Mouse (Mus musculus) cerebellum, postnatal 25 days (tissue): ENCODE data around the gene Sez6l2.
"Not testable (repeated sequence)": the region's sequence is repeated elsewhere in the genome, so short reads cannot be mapped to it uniquely, and the experiment has no call there.

ENCODE experiments used
- DNase-seq, 2 experiments: peaks; one replicate each; pipeline ENCODE4 v3.0.0; 2021; ENCODE audit warnings: mixed read lengths in 2 of 2

The Sez6l2 gene

DNA sequence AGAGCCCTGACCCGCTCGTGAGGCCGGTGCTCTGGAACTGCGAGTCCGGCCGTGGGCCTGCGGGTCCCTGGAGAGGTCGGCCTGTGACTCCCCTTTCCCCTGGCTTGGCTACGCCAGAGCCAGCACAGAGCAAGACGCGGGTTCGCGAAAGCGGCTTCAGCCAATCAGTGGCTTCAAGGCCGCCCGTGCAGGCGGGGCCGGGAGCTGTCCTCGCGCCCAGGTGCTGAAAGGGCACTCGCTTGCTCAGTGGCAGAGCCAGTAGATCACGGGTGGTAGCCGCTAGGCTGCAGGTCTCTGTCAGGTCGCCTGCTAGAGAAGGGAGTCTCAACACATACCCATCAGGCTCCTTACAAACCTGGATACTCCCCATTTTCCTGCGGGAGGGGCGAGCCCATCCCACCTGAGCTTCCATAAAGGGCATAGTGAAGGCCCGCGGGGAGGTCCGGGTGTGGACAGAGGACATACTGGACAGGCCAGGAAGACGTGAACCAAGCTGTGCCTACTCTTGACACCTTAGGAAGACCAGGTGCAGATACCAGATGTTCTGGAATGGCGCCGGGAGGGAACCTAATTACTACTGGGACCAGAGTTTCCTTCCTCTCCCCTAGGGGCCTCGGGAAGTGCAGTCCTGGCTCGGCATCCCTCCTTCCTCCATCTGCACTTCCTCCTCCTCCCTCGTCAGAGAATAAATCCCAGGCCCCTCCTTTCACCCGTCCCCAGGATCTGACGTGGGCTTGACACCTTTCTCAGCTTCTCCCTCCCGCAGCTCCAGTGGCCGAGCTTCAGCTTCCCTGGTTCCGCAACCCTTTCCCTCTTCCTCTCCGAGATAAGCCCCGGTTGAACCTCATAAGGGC, at the start of gene Sez6l2:
TSS of gene Sez6l2 (plus strand) at position 771 of the 854 bp plus-strand sequence.
- peak; percentile 94 for DNase-seq

DNA sequence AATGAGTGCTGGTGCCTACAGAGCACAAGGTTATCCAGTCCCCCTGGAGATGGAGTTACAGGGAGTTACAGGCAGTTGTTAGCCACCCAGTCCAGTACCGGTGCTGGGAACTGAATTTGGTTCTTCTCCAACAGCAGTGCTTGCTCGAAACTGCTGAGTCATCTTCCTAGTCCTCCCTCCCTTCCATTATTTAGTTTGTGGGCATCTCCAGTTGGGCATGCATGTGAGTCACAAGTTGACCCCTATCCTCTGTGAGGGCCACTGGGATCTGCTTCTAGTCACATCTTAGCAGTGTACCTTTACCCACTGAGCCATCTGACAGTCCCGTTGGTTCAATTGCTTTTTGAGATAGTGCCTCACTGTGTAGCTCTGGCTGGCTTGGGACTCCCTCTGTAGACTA, 44.8 kb upstream of the Sez6l2 start:
- DNase-seq, result no peak

DNA sequence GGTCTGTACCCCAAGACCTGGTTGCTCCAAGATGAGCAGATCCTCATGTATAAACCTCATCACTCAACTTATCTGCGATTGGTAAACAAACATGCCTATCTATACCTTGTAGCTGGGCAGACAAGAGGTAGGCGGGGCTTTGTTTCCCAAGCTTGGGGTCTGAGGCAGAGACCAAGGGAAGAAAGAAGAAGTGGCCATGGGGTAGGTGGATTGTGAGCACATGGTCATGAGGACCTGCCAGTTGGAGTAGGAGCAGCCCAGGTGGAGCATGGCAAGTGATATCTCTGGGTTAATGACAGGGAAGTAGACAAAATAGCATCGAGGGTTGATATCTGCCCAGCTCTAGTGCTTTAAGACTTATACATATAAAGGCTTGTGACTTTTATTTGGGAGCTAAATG, 35.5 kb upstream of the Sez6l2 start:
- no peak for DNase-seq

DNA sequence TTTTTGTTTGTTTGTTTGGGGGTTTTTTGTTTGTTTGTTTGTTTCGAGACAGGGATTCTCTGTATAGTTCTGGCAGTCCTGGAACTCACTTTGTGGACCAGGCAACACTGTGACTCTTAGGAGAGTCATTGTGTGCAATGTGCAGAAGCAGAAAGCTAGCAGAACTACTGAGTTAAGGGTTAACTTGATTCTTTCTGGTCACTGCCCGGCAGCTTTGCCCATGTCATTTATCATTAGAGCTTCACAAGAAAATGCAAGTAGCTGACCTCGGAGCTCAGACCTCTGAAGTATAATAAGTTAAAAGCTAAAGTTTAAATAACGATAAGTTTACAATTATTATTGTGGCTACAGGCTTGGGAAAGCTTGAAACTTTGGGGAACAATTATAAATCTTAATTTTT, 32.0 kb upstream of the Sez6l2 start:
- DNase-seq, result not testable (repeated sequence)

DNA sequence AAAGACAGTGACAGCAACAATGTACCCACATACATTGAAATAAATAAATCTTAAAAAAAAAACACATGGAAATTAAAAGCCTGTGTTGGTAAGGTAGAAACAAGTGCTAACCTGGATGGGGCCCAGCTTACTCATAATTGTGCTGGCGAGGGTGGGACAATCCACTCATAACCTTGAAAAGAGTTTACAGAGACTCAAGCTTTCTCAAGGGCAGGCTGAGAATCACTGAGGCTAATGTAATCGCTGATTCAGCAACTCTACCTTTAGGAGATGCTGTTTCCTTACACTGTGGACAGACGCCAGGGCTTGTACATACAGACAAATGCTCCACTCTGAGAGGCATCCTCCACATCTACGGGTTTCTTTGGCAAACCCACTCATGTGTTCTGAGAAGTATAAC, 30.4 kb upstream of the Sez6l2 start:
- no peak for DNase-seq

DNA sequence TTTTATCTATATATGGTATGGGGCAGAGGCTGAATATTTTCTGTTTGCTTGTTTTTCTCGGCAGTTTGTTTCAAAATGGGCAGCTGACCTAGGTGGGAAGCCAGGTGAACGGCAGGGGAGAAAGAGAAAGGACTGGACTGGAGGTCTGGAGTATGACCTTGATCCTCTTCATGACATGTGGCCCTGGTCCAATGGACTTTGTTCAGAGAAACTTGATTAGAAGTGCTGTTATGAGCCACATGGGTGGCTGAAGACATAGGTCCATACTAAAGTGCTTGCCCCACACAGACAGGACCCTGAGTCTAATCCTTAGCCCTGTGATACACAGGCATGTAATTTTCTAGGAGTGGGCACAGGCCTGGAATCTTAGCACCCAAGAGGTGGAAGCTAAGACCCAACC, 28.8 kb upstream of the Sez6l2 start:
- no peak for DNase-seq

GRCm38 (mm10) chr7:126922624-126923060, 27.7 kb upstream of the Sez6l2 start, which contains the start of gene Tmem219:
TSS of gene Tmem219 (minus strand) at chr7:126922917.
- DNase-seq, result peak in 1 of 2 experiments; percentile 29

DNA sequence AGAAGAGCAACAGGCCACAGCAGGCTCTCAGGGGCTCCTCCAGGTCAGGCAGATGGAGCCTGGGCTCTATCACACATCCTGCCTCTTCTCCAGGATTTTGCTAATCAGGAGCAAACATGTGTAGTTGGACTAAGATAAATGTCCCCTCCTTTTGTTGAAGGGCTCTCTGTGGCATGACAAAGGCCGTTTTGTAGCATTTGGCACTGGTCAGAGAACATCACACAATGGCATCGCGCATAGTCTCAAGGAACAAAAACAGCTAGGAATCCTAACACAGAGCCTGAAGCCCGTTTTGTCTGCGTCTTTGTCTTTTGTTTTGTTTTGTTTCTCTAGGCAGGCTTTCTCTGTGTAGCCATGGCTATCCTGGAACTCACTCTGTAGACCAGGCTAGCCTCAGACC, 26.4 kb upstream of the Sez6l2 start:
- DNase-seq, result no peak

DNA sequence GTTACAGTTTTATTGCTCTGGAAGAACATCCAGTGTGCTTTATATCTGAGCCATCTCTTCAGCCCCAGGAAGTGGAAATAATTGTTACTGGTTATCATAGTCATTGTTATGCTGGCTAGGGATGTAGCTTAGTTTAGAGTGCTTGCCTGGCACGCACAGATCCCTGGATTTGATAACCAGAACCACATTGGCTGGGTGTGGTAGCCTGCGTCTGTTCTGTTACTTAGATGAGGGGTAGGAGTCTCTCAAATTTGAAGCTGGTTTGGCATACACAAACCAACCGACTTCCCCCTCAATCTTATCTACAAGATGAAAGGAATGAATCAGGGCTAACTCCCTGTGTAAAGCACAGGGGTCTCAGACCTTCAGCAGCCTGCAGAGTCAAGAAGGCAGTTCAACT, 24.1 kb upstream of the Sez6l2 start:
- DNase-seq, result no peak

DNA sequence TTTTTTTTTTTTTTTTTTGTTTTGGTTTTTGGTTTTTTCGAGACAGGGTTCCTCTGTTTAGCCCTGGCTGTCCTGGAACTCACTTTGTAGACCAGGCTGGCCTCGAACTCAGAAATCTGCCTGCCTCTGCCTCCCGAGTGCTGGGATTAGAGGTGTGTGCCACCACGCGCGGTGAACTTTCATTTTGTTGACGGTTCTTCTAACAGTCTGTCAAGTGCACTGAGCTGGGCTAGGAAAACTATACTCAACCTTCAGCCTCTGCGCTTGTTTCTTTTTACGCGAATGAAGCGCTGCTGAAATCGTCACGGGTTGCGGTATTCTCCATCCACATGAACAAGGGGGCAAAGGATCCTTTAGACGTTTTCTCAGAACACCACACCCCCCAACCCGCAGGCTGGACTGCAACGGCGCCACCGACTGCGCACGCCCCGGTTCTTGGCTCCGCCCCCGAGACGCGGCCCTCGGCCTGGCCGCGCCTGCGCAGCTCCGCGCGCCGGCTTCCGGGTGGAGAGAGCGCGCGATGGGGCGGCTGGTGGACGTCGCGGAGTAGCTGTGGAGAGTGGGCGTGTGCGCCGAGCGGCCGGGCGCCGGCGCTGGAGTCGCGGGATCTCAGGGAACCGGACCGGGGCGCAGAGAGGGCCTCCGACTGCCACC, 21.9 kb upstream of the Sez6l2 start, which contains the start of gene Kctd13:
TSS of gene Kctd13 (plus strand) at position 496 of the 654 bp plus-strand sequence.
- peak; percentile 94 to 97 for DNase-seq

- DNase-seq, result peak in 1 of 2 experiments; percentile 53
Measured at GRCm38 (mm10) chr7:126929046-126929445, 21.3 kb upstream of the Sez6l2 start.

GRCm38 (mm10) chr7:126932652-126933051, 17.7 kb upstream of the Sez6l2 start:
- no peak for DNase-seq

- no peak for DNase-seq
Measured at GRCm38 (mm10) chr7:126941171-126941570, 9.2 kb upstream of the Sez6l2 start.

- DNase-seq, result no peak
Measured at GRCm38 (mm10) chr7:126941801-126942200, 8.6 kb upstream of the Sez6l2 start.

DNA sequence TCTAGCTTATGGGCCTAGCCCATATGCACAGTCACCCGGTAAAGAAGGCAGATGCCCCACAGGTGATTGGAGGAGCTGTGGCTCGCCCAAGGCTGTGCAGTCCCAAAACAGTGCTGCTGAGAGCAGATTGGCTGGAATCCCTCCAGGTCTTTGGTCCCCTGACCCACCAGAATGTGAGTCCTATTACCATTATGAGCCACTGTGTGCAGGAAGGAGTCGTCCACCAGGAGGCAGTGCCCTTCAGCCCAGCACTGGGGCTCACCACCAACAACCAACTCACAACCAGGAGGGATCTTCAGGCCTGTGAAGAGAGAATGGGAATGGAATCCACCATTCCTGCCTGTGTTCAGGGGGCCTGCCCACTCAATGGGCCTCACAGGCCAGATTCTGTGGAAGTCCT, 3.8 kb upstream of the Sez6l2 start:
- DNase-seq, result peak; percentile 61 to 73

GRCm38 (mm10) chr7:126948626-126949025, 1.7 kb upstream of the Sez6l2 start:
- DNase-seq, result peak in 1 of 2 experiments; percentile 50

- DNase-seq, result no peak
Measured at GRCm38 (mm10) chr7:126949403-126949792, 965 bp upstream of the Sez6l2 start, which contains the start of gene Asphd1. TSS of gene Asphd1 (minus strand) at chr7:126949582.

DNA sequence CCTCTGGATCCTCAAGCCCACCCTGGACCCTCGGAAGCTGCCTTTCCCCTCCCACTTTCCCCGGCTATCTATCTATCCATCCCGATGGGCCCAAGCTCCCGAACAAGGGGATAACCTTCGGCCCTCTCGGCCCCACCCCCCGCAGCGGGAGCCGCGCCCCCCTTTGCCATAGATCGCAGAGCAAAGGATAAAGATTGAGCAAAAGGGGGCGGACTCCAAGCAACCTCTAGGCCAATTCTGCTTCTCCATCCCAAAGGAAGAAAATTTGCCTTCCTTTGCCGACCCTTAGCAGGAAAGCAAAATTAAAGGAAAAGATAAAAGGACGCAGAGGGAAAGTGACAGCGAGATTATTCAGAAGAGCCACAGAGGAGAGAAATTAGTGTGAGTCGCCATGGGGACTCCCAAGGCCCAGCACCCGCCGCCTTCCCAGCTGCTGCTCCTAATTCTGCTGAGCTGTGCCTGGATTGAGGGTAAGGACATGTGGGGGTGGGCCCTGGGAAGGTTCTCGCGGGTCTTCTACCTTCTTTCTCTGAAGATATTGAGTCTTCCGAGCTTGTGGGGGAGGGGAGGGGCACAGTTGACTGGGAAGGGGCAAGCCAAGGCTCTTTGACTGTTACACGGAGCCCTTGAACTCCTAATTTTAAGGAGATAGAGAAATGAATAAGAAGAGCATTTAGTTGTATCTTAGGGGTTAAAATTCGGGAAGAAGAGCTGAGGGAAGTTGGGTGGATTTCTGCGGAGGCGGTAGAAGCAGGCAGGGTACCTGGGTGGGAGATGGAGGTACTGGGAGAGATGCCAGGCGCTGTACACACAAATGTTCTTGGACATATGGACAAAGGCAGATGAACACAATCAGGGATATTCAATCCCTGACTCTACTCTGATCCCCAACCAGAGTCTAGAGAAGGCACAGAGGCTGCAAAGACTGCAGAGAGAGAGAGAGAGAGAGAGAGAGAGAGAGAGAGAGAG, 568 bp downstream of the Sez6l2 start:
- peak; percentile 62 to 68 for DNase-seq

GRCm38 (mm10) chr7:126951741-126952140, 1.4 kb downstream of the Sez6l2 start:
- peak in 1 of 2 experiments; percentile 54 for DNase-seq

GRCm38 (mm10) chr7:126952646-126953045, 2.3 kb downstream of the Sez6l2 start:
- DNase-seq, result peak in 1 of 2 experiments; percentile 51

DNA sequence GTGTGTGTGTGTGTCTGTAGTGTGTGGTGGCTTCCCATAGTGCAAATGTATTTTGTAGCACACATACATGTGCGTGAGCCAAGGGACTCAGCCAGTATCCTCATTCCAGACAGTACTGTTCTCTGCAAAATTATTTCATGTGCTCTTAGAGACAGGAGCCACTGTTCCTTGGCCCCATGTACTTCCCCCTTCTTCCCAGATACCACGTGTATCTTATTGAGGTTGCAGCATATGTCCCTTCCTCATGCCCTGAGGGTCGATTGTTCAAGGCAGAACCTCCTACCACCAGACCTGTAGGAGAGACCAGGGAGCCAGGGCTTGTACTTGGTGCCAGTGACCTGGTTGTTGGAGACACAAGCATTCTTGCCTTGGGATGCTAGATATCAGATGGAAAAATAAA, 4.8 kb downstream of the Sez6l2 start:
- no peak for DNase-seq

- no peak for DNase-seq
Measured at GRCm38 (mm10) chr7:126959780-126960179, 9.4 kb downstream of the Sez6l2 start.

- no peak for DNase-seq
Measured at GRCm38 (mm10) chr7:126961095-126961494, 10.7 kb downstream of the Sez6l2 start.
